Comparison of ENCODE assay signal across 7 mouse cellular contexts in genomic region chr5:117286831-117287822, GRCm38 (mm10). TPM values are rescaled to one million over a fixed set of nuclear protein-coding genes. Genes with fewer than 3 reads are reported as not detected.
A peak's percentile ranks its signal among the peaks of the same experiment; 100 is the strongest.
DNase-seq lines count a peak whose midpoint lies in the region; ATAC-seq and TF ChIP-seq lines count a peak whose summit lies in the region.

TSS of gene Pebp1 (minus strand) at chr5:117287625.

- peak within 1 kb of the TSS; percentile 72 for H3K4me3 ChIP-seq in intestine, postnatal 0 days (ENCODE audit: low read depth, low read length)
- peak within 1 kb of the TSS; percentile 70 for H3K4me3 ChIP-seq in midbrain, embryonic 12.5 days
- peak within 1 kb of the TSS; percentile 97 for H3K4me3 ChIP-seq in small intestine, adult 2 months (ENCODE audit: low read depth, low read length)

- under 1% methylated on average over 71 of the region's 77 CpGs for WGBS in intestine, postnatal 0 days
- under 1% methylated on average over 77 of the region's 77 CpGs for WGBS in midbrain, embryonic 12.5 days
- WGBS in small intestine, adult 2 months: under 1% methylated on average over 77 of the region's 77 CpGs

- no peak; the same call in 1 of the 2 replicates for TF ChIP-seq CTCF in intestine, postnatal 0 days (IDR thresholded peaks at IDR 0.05; ENCODE audit: low read depth)
- no peak for TF ChIP-seq CTCF in small intestine, adult 2 months (IDR thresholded peaks at IDR 0.05; ENCODE audit: extremely low read depth, insufficient read length, insufficient replicate concordance, low read depth, low read length)

- H3K27ac ChIP-seq in intestine, postnatal 0 days (ENCODE audit: low read depth, low read length): peak within 1 kb of the TSS; percentile 57
- 0 out of 2 replicates have a peak within 1 kb of the TSS, but pooled peaks have one; percentile 25 for H3K27ac ChIP-seq in midbrain, embryonic 12.5 days (replicated peaks)
- no peak within 1 kb of the TSS for H3K27ac ChIP-seq in small intestine, adult 2 months (ENCODE audit: insufficient read depth, low read depth, low read length)

- DNase-seq in adrenal gland, adult 8-10 months: peak; percentile 95
- DNase-seq in embryo, embryonic 9.5 days (ENCODE audit: extremely low spot score): peak; percentile 94
- DNase-seq in gonadal fat pad, adult 2 months (ENCODE audit: low read depth): no peak
- DNase-seq in left cerebral cortex, postnatal 4 days: peak; percentile 97

- peak within 1 kb of the TSS; percentile 62 for H3K9ac ChIP-seq in intestine, postnatal 0 days (ENCODE audit: low read depth, low read length)
- H3K9ac ChIP-seq in midbrain, embryonic 12.5 days (replicated peaks): peak within 1 kb of the TSS; percentile 89

- H3K9me3 ChIP-seq in intestine, postnatal 0 days (ENCODE audit: control insufficient read depth): no peaks in the 10 kb centered on the region
- H3K9me3 ChIP-seq in midbrain, embryonic 12.5 days: no peaks in the 10 kb centered on the region; the same call in 1 of the 2 replicates

- H3K27me3 ChIP-seq in intestine, postnatal 0 days (replicated peaks; ENCODE audit: control insufficient read depth, insufficient read depth, low read length): no peaks in the 10 kb centered on the region
- peaks cover 12% of the 10 kb centered on the region; the same call in 1 of the 2 replicates for H3K27me3 ChIP-seq in midbrain, embryonic 12.5 days
- no peaks in the 10 kb centered on the region for H3K27me3 ChIP-seq in small intestine, adult 2 months (ENCODE audit: control insufficient read depth, insufficient read depth, low read length)

- H3K4me2 ChIP-seq in intestine, postnatal 0 days (replicated peaks; ENCODE audit: low read depth): peak within 1 kb of the TSS; percentile 86
- H3K4me2 ChIP-seq in midbrain, embryonic 12.5 days (replicated peaks): peak within 1 kb of the TSS; percentile 80

- peaks cover 16% of the 10 kb centered on the region; the same call in 1 of the 2 replicates for H3K36me3 ChIP-seq in intestine, postnatal 0 days (ENCODE audit: control insufficient read depth, insufficient read depth)
- peaks cover 31% of the 10 kb centered on the region for H3K36me3 ChIP-seq in midbrain, embryonic 12.5 days
- H3K36me3 ChIP-seq in small intestine, adult 2 months (ENCODE audit: control insufficient read depth, insufficient read depth, low read length): peaks cover 5% of the 10 kb centered on the region

- TF ChIP-seq POLR2A in small intestine, adult 2 months (IDR thresholded peaks at IDR 0.05; ENCODE audit: low read depth, low read length): 0 out of 2 replicates have a peak, but pooled peaks have one; percentile 3

- peak; percentile 94 for ATAC-seq in intestine, postnatal 0 days
- peak; percentile 96 for ATAC-seq in midbrain, embryonic 12.5 days (ENCODE audit: low FRiP score, low read depth)

- intact Hi-C loops in left cerebral cortex, postnatal 4 days (cut with DNase I): no loop called here

- H3K4me1 ChIP-seq in intestine, postnatal 0 days (replicated peaks; ENCODE audit: control insufficient read depth, insufficient read depth, low read length): 0 out of 2 replicates have a peak, but pooled peaks cover 4% of the 10 kb centered on the region
- peaks cover 28% of the 10 kb centered on the region for H3K4me1 ChIP-seq in midbrain, embryonic 12.5 days
- H3K4me1 ChIP-seq in small intestine, adult 2 months (ENCODE audit: control insufficient read depth, insufficient read depth, insufficient read length, low read length): peaks cover 7% of the 10 kb centered on the region; the same call in 1 of the 2 replicates

RNA-seq across cellular contexts. Expression of gene Pebp1, which starts in this region (rescaled TPM):
- 1,000 to 10,000 TPM; 1,354 to 1,788 (median 1,543) TPM for total RNA-seq in adrenal gland, adult 8-10 months (2022)
- polyA plus RNA-seq in gonadal fat pad, adult 2 months (2012; rRNA removed): 1,910 and 2,078 TPM in 2 replicates
- 258 and 267 TPM in 2 replicates for polyA plus RNA-seq in intestine, postnatal 0 days (2015; fragmentation: Nextera tagmentation; extraction: Ambion mirVana)
- 100 to 1,000 TPM; 725 to 728 TPM for total RNA-seq in left cerebral cortex, postnatal 4 days (2021)
- polyA plus RNA-seq in midbrain, embryonic 12.5 days (2016; fragmentation: Nextera tagmentation; extraction: Ambion mirVana): 797 and 825 TPM in 2 replicates
- polyA plus RNA-seq in small intestine, adult 2 months (2012; rRNA removed): 280 and 305 TPM in 2 replicates
